Mouse (Mus musculus) stomach, postnatal 0 days (tissue): ENCODE data around the gene Ldlrad3.

ENCODE experiments used
- CTCF ChIP-seq: IDR thresholded peaks from 2 replicates; pipeline ENCODE4 v1.5.1; 2016; ENCODE audit warnings: antibody characterized with exemption, low read depth, mild to moderate bottlenecking, moderate library complexity
- EP300 ChIP-seq: optimal IDR thresholded peaks from 2 replicates; pipeline ENCODE3; 2016; ENCODE audit warnings: antibody characterized with exemption

- TF ChIP-seq CTCF (no peak), EP300 (no peak)
Measured at GRCm38 (mm10) chr2:102185069-102185950, 875 bp downstream of the Ldlrad3 start.
